Mouse (Mus musculus): ENCODE data around the gene Myo7a. TPM values are rescaled to one million over a fixed set of nuclear protein-coding genes. Genes with fewer than 3 reads are reported as not detected.

The Myo7a gene
- polyA plus RNA-seq, 1 experiment from 2014 or later = 13.5 TPM

DNA sequence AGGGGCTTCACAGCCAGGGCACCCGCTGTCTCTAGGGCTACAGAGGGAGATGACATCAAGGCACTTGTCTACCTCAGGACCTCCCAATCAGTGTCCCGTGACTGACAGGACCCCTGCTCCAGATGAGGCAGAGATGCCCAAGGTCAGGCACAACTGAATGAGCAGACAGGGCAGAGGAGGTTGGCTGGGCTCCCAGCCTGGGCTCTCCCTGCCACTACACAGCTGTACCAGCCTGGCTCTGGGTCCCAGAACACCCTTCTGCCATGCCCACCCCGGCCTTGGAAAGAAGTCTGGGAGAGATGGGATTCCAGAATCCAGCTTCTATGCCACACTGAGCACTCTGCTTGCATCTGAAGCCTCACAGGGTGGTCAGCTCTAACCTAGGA is 36.9 kb upstream of the Myo7a start:
- H3K27ac ChIP-seq (ENCODE audit: low read depth, low read length) = no peak overlapping the region
- H3K27me3 ChIP-seq (ENCODE audit: control insufficient read depth, insufficient read depth, low read length) = no peaks in the 10 kb centered on the region
- H3K4me3 ChIP-seq (ENCODE audit: low read depth, low read length) = no peak overlapping the region
- no peak overlapping the region for H3K9ac ChIP-seq (ENCODE audit: low read length)
- H3K4me2 ChIP-seq (ENCODE audit: low read depth) = no peak overlapping the region
- no peaks in the 10 kb centered on the region for H3K9me3 ChIP-seq (ENCODE audit: control insufficient read depth, low read length)
- peaks cover 9% of the 10 kb centered on the region; the same call in 1 of the 2 replicates for H3K4me1 ChIP-seq (ENCODE audit: control insufficient read depth, insufficient read depth, low read length)
- ATAC-seq (ENCODE audit: insufficient read depth, low FRiP score, low TSS enrichment) = no peak
- DNase-seq (ENCODE audit: low spot score) = no peak
- no peaks in the 10 kb centered on the region; the same call in 1 of the 2 replicates for H3K36me3 ChIP-seq (ENCODE audit: control insufficient read depth, insufficient read depth, low read length)
- WGBS = 65% methylated on average over 3 of the region's 3 CpGs

DNA sequence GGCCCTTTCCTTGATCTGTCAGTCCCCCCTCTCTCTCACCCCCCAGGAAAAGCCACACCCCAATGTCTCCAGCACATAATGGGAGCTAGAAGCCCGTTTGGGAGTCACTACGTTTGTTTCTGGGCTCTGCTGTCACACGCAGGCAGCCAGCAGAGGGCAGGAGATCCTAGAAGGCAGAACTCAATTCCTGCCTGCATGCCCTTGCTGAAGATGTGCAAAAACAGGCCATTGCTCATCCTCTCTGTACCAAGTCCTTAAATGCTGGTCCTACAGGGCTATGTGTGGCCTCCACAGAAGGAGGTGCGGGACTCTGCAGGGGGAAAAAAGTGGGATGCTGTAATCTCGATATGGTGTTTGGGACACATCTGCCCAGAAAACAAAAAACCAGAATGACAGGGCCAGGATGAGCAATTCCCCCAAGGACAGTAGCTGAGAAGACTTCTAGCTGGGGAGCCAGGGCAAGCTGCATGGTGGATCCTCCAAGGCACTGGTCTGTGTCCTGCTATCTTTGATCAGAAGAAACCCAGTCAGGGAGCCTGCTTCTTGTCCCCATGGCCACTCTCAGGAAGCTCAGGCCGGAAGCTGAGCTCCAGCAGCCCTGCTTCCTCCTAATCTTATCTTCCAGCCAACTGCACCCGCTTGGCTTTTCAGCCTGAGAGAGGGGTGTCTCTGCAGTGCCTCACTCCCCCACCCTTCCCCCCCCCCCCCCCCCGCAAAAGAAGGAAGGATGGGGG is 36.4 kb upstream of the Myo7a start:
- H3K27ac ChIP-seq (ENCODE audit: low read depth, low read length) = no peak overlapping the region
- H3K9me3 ChIP-seq (ENCODE audit: control insufficient read depth, low read length) = no peaks in the 10 kb centered on the region
- no peak overlapping the region for H3K9ac ChIP-seq (ENCODE audit: low read length)
- peak; percentile 74 for DNase-seq (ENCODE audit: low spot score)
- H3K4me2 ChIP-seq (ENCODE audit: low read depth) = no peak overlapping the region
- peaks cover 9% of the 10 kb centered on the region; the same call in 1 of the 2 replicates for H3K4me1 ChIP-seq (ENCODE audit: control insufficient read depth, insufficient read depth, low read length)
- no peak for ATAC-seq (ENCODE audit: insufficient read depth, low FRiP score, low TSS enrichment)
- 31% methylated on average over 6 of the region's 8 CpGs for WGBS
- no peaks in the 10 kb centered on the region; the same call in 1 of the 2 replicates for H3K36me3 ChIP-seq (ENCODE audit: control insufficient read depth, insufficient read depth, low read length)
- H3K4me3 ChIP-seq (ENCODE audit: low read depth, low read length) = no peak overlapping the region
- H3K27me3 ChIP-seq (ENCODE audit: control insufficient read depth, insufficient read depth, low read length) = no peaks in the 10 kb centered on the region

DNA sequence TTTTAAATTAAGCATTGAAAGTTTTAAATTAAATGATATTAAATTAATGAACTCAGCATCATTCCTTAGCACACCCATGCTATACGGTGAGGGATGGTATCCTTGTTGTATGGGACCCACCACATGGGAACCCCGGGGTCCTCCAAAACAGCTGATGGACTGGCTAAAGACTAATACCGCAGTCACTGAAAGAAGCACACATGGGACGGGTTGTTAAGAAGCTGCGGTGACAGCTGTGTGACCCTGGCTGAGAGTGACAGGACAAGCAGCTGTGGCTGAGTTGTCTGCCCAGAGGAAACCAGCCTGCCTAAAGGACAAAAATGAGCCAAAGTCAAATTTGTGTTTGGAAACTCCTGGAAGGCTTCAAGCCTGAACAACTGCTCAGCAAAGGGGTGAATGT is 34.6 kb upstream of the Myo7a start:
- H3K27ac ChIP-seq (ENCODE audit: low read depth, low read length) = no peak overlapping the region
- H3K36me3 ChIP-seq (ENCODE audit: control insufficient read depth, insufficient read depth, low read length) = no peaks in the 10 kb centered on the region
- no peak overlapping the region for H3K9ac ChIP-seq (ENCODE audit: low read length)
- ATAC-seq (ENCODE audit: insufficient read depth, low FRiP score, low TSS enrichment) = no peak
- H3K4me1 ChIP-seq (ENCODE audit: control insufficient read depth, insufficient read depth, low read length) = peaks cover 5% of the 10 kb centered on the region; the same call in 1 of the 2 replicates
- no peak for DNase-seq (ENCODE audit: low spot score)
- no peak overlapping the region for H3K4me2 ChIP-seq (ENCODE audit: low read depth)
- H3K9me3 ChIP-seq (ENCODE audit: control insufficient read depth, low read length) = no peaks in the 10 kb centered on the region
- 78% methylated on average over 5 of the region's 5 CpGs for WGBS
- H3K27me3 ChIP-seq (ENCODE audit: control insufficient read depth, insufficient read depth, low read length) = no peaks in the 10 kb centered on the region
- H3K4me3 ChIP-seq (ENCODE audit: low read depth, low read length) = no peak overlapping the region

DNA sequence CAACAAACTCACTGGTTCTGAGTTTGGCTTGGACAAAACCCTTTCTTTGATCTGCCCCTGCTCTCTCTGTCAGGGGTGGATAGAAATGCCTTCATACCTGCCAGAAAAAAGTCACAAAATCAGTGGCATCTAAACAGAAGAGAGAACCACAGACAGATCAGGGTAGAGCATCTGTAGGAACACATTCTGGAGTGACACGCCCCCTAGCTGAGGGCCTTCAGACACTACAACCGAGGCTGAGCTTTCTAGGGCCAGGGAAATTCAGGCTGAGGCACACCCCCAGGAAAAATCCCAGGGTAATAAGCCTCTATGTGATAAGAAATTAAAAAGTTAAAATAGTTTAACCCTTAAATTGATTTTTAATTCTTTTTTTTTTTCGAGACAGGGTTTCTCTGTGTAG is 34.0 kb upstream of the Myo7a start:
- 41% methylated on average over 3 of the region's 3 CpGs for WGBS
- Histone ChIP-seq H3K36me3 (ENCODE audit: control insufficient read depth, insufficient read depth, low read length) (no peaks in the 10 kb centered on the region), H3K4me2 (ENCODE audit: low read depth) (no peak overlapping the region), H3K9me3 (ENCODE audit: control insufficient read depth, low read length) (no peaks in the 10 kb centered on the region), H3K27me3 (ENCODE audit: control insufficient read depth, insufficient read depth, low read length) (no peaks in the 10 kb centered on the region), H3K4me1 (ENCODE audit: control insufficient read depth, insufficient read depth, low read length) (peaks cover 5% of the 10 kb centered on the region; the same call in 1 of the 2 replicates), H3K27ac (ENCODE audit: low read depth, low read length) (no peak overlapping the region), H3K9ac (ENCODE audit: low read length) (no peak overlapping the region), H3K4me3 (ENCODE audit: low read depth, low read length) (no peak overlapping the region)
- no peak for ATAC-seq (ENCODE audit: insufficient read depth, low FRiP score, low TSS enrichment)
- no peak for DNase-seq (ENCODE audit: low spot score)

DNA sequence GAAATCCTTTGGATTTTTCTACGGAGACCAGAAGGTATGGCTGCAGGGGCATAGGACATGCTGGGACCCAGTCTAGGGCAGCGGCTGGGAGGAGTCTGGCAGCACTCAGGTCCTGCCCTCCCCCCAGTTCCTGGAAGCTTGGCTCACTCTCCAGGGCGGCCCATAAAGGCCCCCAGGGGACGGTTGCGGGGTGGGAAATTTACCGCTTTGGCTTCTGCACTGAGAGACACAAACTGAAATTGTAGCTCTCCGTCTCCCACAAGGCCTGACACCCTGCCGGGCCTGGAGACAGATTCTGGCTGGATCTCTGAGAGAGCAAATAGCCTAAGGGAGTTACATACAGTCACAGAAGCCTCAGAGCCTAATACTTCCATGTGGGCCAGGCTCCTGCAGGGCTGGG is 33.1 kb upstream of the Myo7a start:
- no peak for DNase-seq (ENCODE audit: low spot score)
- Histone ChIP-seq H3K4me2 (ENCODE audit: low read depth) (no peak overlapping the region), H3K9ac (ENCODE audit: low read length) (no peak overlapping the region), H3K4me1 (ENCODE audit: control insufficient read depth, insufficient read depth, low read length) (peaks cover 5% of the 10 kb centered on the region; the same call in 1 of the 2 replicates), H3K4me3 (ENCODE audit: low read depth, low read length) (no peak overlapping the region), H3K36me3 (ENCODE audit: control insufficient read depth, insufficient read depth, low read length) (no peaks in the 10 kb centered on the region), H3K27ac (ENCODE audit: low read depth, low read length) (no peak overlapping the region), H3K27me3 (ENCODE audit: control insufficient read depth, insufficient read depth, low read length) (no peaks in the 10 kb centered on the region), H3K9me3 (ENCODE audit: control insufficient read depth, low read length) (no peaks in the 10 kb centered on the region)
- WGBS = 46% methylated on average over 8 of the region's 8 CpGs
- no peak for ATAC-seq (ENCODE audit: insufficient read depth, low FRiP score, low TSS enrichment)

DNA sequence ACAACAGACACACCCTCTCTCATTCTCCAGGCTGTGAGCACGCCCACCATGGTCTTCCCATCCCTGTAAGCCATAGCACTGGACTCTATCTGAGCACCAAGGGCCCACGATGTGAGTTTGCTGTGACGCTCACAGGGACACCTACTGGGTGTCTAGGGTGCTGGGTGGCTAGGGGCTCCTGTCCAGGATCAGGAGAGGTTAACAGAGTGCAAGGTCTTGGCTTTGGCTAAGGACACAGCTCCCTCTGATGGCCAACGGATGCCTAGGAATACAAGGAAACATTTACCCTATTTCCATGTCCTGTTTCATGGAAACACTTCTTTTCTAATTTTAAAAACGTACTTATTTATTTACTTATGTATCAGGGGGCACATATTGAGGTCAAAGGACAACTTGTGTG is 31.2 kb upstream of the Myo7a start:
- H3K27ac ChIP-seq (ENCODE audit: low read depth, low read length) = no peak overlapping the region
- WGBS = 56% methylated on average over 5 of the region's 5 CpGs

DNA sequence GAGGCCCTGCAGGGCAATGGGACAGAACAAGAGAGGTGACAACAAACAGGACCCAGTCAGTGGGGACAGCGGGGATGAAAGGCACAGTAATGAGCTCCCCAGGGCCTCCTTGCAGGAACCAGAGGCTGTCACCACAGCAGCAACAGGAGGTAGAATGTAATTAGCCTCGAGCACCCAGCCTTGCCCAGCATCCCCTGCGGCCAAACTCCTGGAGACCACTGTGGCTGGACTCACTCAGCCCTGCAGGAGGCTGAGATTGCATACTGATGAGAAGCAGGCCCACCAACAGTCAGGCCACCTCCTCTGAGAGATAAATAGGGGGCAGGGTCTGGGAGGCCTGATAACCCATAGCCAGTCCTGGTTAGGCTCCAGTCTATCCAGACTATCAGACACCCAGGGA is 30.5 kb upstream of the Myo7a start:
- H3K4me1 ChIP-seq (ENCODE audit: control insufficient read depth, insufficient read depth, low read length) = peaks cover 5% of the 10 kb centered on the region; the same call in 1 of the 2 replicates
- no peaks in the 10 kb centered on the region; the same call in 1 of the 2 replicates for H3K36me3 ChIP-seq (ENCODE audit: control insufficient read depth, insufficient read depth, low read length)
- WGBS = 22% methylated on average over 3 of the region's 3 CpGs
- no peaks in the 10 kb centered on the region for H3K27me3 ChIP-seq (ENCODE audit: control insufficient read depth, insufficient read depth, low read length)
- no peak overlapping the region for H3K4me2 ChIP-seq (ENCODE audit: low read depth)
- no peak overlapping the region for H3K9ac ChIP-seq (ENCODE audit: low read length)
- H3K9me3 ChIP-seq (ENCODE audit: control insufficient read depth, low read length) = no peaks in the 10 kb centered on the region
- ATAC-seq (ENCODE audit: insufficient read depth, low FRiP score, low TSS enrichment) (no peak), DNase-seq (ENCODE audit: low spot score) (no peak)
- no peak overlapping the region for H3K4me3 ChIP-seq (ENCODE audit: low read depth, low read length)
- H3K27ac ChIP-seq (ENCODE audit: low read depth, low read length) = no peak overlapping the region

More for the DNA sequence above, 31.2 kb upstream of the Myo7a start:
- Histone ChIP-seq H3K9ac (ENCODE audit: low read length) (no peak overlapping the region), H3K9me3 (ENCODE audit: control insufficient read depth, low read length) (no peaks in the 10 kb centered on the region), H3K36me3 (ENCODE audit: control insufficient read depth, insufficient read depth, low read length) (no peaks in the 10 kb centered on the region; the same call in 1 of the 2 replicates), H3K4me3 (ENCODE audit: low read depth, low read length) (no peak overlapping the region), H3K4me1 (ENCODE audit: control insufficient read depth, insufficient read depth, low read length) (peaks cover 5% of the 10 kb centered on the region; the same call in 1 of the 2 replicates), H3K27me3 (ENCODE audit: control insufficient read depth, insufficient read depth, low read length) (no peaks in the 10 kb centered on the region), H3K4me2 (ENCODE audit: low read depth) (no peak overlapping the region)
- DNase-seq (ENCODE audit: low spot score) (no peak), ATAC-seq (ENCODE audit: insufficient read depth, low FRiP score, low TSS enrichment) (no peak)

DNA sequence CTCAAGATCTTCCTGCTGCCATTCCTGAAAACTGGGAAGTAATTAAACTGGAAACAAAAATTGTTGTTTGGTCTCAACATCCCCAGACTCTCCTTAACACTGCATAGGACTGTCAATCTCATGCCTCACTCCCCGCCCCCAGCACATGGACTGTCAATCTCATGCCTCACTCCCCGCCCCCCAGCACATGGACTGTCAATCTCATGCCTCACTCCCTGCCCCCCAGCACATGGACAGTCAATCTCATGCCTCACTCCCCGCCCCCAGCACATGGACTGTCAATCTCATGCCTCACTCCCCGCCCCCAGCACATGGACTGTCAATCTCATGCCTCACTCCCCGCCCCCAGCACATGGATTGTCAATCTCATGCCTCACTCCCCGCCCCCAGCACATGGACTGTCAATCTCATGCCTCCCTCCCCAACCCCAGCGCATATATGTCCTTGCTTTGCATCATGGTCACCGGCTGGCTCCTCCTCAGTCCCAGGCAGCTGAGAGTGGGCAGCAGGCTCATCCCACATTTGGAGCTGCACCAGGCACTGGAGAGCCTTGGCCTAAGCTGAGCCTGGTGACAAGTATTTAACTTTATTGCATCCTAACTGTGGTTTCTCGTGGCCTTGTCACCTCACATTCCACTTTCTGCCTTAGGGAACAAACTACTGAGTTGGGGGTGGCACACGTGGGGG is 29.5 kb upstream of the Myo7a start:
- Histone ChIP-seq H3K9ac (ENCODE audit: low read length) (no peak overlapping the region), H3K27me3 (ENCODE audit: control insufficient read depth, insufficient read depth, low read length) (no peaks in the 10 kb centered on the region), H3K36me3 (ENCODE audit: control insufficient read depth, insufficient read depth, low read length) (no peaks in the 10 kb centered on the region; the same call in 1 of the 2 replicates), H3K4me2 (ENCODE audit: low read depth) (no peak overlapping the region), H3K4me1 (ENCODE audit: control insufficient read depth, insufficient read depth, low read length) (peaks cover 5% of the 10 kb centered on the region; the same call in 1 of the 2 replicates), H3K27ac (ENCODE audit: low read depth, low read length) (no peak overlapping the region), H3K4me3 (ENCODE audit: low read depth, low read length) (no peak overlapping the region), H3K9me3 (ENCODE audit: control insufficient read depth, low read length) (no peaks in the 10 kb centered on the region)
- 79% methylated on average over 10 of the region's 10 CpGs for WGBS
- ATAC-seq (ENCODE audit: insufficient read depth, low FRiP score, low TSS enrichment) (no peak), DNase-seq (ENCODE audit: low spot score) (no peak)
